Mouse (Mus musculus): ENCODE measurements at regions not wholly inside any gene's neighbourhood (a gene's known extent, or its start where the extent isn't known, plus 50 kb on each side); places are given as distances from the start of the nearest gene placed in this dataset.

- 34% methylated on average over 3 of the region's 3 CpGs for WGBS (ENCODE audit: insufficient replicate concordance)
- no peaks in the 10 kb centered on the region for H3K9me3 ChIP-seq (replicated peaks; ENCODE audit: control insufficient read depth, low read length)
- no peak overlapping the region for H3K4me3 ChIP-seq (ENCODE audit: low read depth, low read length)
- no peaks in the 10 kb centered on the region for H3K4me1 ChIP-seq (ENCODE audit: control insufficient read depth, insufficient read depth, low read length)
- no peak overlapping the region for H3K4me2 ChIP-seq
- no peak overlapping the region for H3K9ac ChIP-seq (ENCODE audit: low read depth, low read length)
- H3K27ac ChIP-seq (ENCODE audit: low read depth, low read length) = no peak overlapping the region
- no peak for ATAC-seq (replicated peaks; ENCODE audit: insufficient number of reproducible peaks, low FRiP score, low TSS enrichment)
- no peaks in the 10 kb centered on the region for H3K36me3 ChIP-seq (ENCODE audit: control insufficient read depth, insufficient read depth, low read length)
- H3K27me3 ChIP-seq (ENCODE audit: control insufficient read depth, insufficient read depth, low read length) = no peaks in the 10 kb centered on the region
Measured at GRCm38 (mm10) chr9:68122266-68122665, 282.1 kb downstream of the Vps13c start.

- Histone ChIP-seq H3K9ac (ENCODE audit: low read depth, low read length) (no peak overlapping the region), H3K27me3 (ENCODE audit: control insufficient read depth, insufficient read depth, low read length) (no peaks in the 10 kb centered on the region), H3K9me3 (replicated peaks; ENCODE audit: control insufficient read depth, low read length) (no peaks in the 10 kb centered on the region), H3K4me1 (ENCODE audit: control insufficient read depth, insufficient read depth, low read length) (no peaks in the 10 kb centered on the region), H3K4me3 (ENCODE audit: low read depth, low read length) (no peak overlapping the region), H3K4me2 (no peak overlapping the region), H3K27ac (ENCODE audit: low read depth, low read length) (no peak overlapping the region), H3K36me3 (ENCODE audit: control insufficient read depth, insufficient read depth, low read length) (no peaks in the 10 kb centered on the region)
- no peak for ATAC-seq (replicated peaks; ENCODE audit: insufficient number of reproducible peaks, low FRiP score, low TSS enrichment)
Measured at GRCm38 (mm10) chr9:68131263-68131662, 291.1 kb downstream of the Vps13c start.

GRCm38 (mm10) chr9:68135446-68136050 is 295.4 kb downstream of the Vps13c start:
- Histone ChIP-seq H3K9me3 (replicated peaks; ENCODE audit: control insufficient read depth, low read length) (no peaks in the 10 kb centered on the region), H3K27ac (ENCODE audit: low read depth, low read length) (no peak overlapping the region), H3K4me3 (ENCODE audit: low read depth, low read length) (no peak overlapping the region), H3K36me3 (ENCODE audit: control insufficient read depth, insufficient read depth, low read length) (no peaks in the 10 kb centered on the region), H3K4me1 (ENCODE audit: control insufficient read depth, insufficient read depth, low read length) (no peaks in the 10 kb centered on the region), H3K9ac (ENCODE audit: low read depth, low read length) (no peak overlapping the region), H3K4me2 (no peak overlapping the region), H3K27me3 (ENCODE audit: control insufficient read depth, insufficient read depth, low read length) (no peaks in the 10 kb centered on the region)
- WGBS (ENCODE audit: insufficient replicate concordance) = 59% methylated on average over 2 of the region's 2 CpGs
- no peak for ATAC-seq (replicated peaks; ENCODE audit: insufficient number of reproducible peaks, low FRiP score, low TSS enrichment)

GRCm38 (mm10) chr9:68162813-68163570 is 322.8 kb downstream of the Vps13c start:
- Histone ChIP-seq H3K27ac (ENCODE audit: low read depth, low read length) (no peak overlapping the region), H3K9me3 (replicated peaks; ENCODE audit: control insufficient read depth, low read length) (no peaks in the 10 kb centered on the region), H3K4me3 (ENCODE audit: low read depth, low read length) (no peak overlapping the region), H3K4me1 (ENCODE audit: control insufficient read depth, insufficient read depth, low read length) (no peaks in the 10 kb centered on the region), H3K4me2 (no peak overlapping the region), H3K9ac (ENCODE audit: low read depth, low read length) (no peak overlapping the region), H3K27me3 (ENCODE audit: control insufficient read depth, insufficient read depth, low read length) (no peaks in the 10 kb centered on the region), H3K36me3 (ENCODE audit: control insufficient read depth, insufficient read depth, low read length) (no peaks in the 10 kb centered on the region)
- ATAC-seq (replicated peaks; ENCODE audit: insufficient number of reproducible peaks, low FRiP score, low TSS enrichment) = no peak
- 73% methylated on average over 10 of the region's 10 CpGs for WGBS (ENCODE audit: insufficient replicate concordance)

GRCm38 (mm10) chr9:68166556-68166955 is 326.4 kb downstream of the Vps13c start:
- ATAC-seq (replicated peaks; ENCODE audit: insufficient number of reproducible peaks, low FRiP score, low TSS enrichment) = no peak
- 50% methylated on average over 4 of the region's 4 CpGs for WGBS (ENCODE audit: insufficient replicate concordance)
- H3K36me3 ChIP-seq (ENCODE audit: control insufficient read depth, insufficient read depth, low read length) = no peaks in the 10 kb centered on the region
- H3K9ac ChIP-seq (ENCODE audit: low read depth, low read length) = no peak overlapping the region
- H3K9me3 ChIP-seq (replicated peaks; ENCODE audit: control insufficient read depth, low read length) = no peaks in the 10 kb centered on the region
- H3K4me3 ChIP-seq (ENCODE audit: low read depth, low read length) = no peak overlapping the region
- no peak overlapping the region for H3K27ac ChIP-seq (ENCODE audit: low read depth, low read length)
- H3K4me1 ChIP-seq (ENCODE audit: control insufficient read depth, insufficient read depth, low read length) = no peaks in the 10 kb centered on the region
- H3K4me2 ChIP-seq = no peak overlapping the region
- H3K27me3 ChIP-seq (ENCODE audit: control insufficient read depth, insufficient read depth, low read length) = no peaks in the 10 kb centered on the region

- H3K4me3 ChIP-seq (ENCODE audit: low read depth, low read length) = no peak overlapping the region
- no peaks in the 10 kb centered on the region for H3K9me3 ChIP-seq (replicated peaks; ENCODE audit: control insufficient read depth, low read length)
- H3K9ac ChIP-seq (ENCODE audit: low read depth, low read length) = no peak overlapping the region
- no peak overlapping the region for H3K4me2 ChIP-seq
- no peaks in the 10 kb centered on the region; the same call in 1 of the 2 replicates for H3K4me1 ChIP-seq (ENCODE audit: control insufficient read depth, insufficient read depth, low read length)
- H3K27ac ChIP-seq (ENCODE audit: low read depth, low read length) = no peak overlapping the region
- no peak for ATAC-seq (replicated peaks; ENCODE audit: insufficient number of reproducible peaks, low FRiP score, low TSS enrichment)
- no peaks in the 10 kb centered on the region for H3K27me3 ChIP-seq (ENCODE audit: control insufficient read depth, insufficient read depth, low read length)
- no peaks in the 10 kb centered on the region for H3K36me3 ChIP-seq (ENCODE audit: control insufficient read depth, insufficient read depth, low read length)
Measured at GRCm38 (mm10) chr9:68188921-68189320, 348.7 kb downstream of the Vps13c start.

GRCm38 (mm10) chr9:68199831-68200230 is 359.6 kb downstream of the Vps13c start:
- Histone ChIP-seq H3K27me3 (ENCODE audit: control insufficient read depth, insufficient read depth, low read length) (no peaks in the 10 kb centered on the region), H3K27ac (ENCODE audit: low read depth, low read length) (no peak overlapping the region), H3K9me3 (replicated peaks; ENCODE audit: control insufficient read depth, low read length) (no peaks in the 10 kb centered on the region), H3K4me1 (ENCODE audit: control insufficient read depth, insufficient read depth, low read length) (no peaks in the 10 kb centered on the region), H3K9ac (ENCODE audit: low read depth, low read length) (no peak overlapping the region), H3K4me3 (ENCODE audit: low read depth, low read length) (no peak overlapping the region), H3K4me2 (no peak overlapping the region), H3K36me3 (ENCODE audit: control insufficient read depth, insufficient read depth, low read length) (no peaks in the 10 kb centered on the region)
- 78% methylated on average over 4 of the region's 4 CpGs for WGBS (ENCODE audit: insufficient replicate concordance)
- ATAC-seq (replicated peaks; ENCODE audit: insufficient number of reproducible peaks, low FRiP score, low TSS enrichment) = no peak

GRCm38 (mm10) chr9:68201031-68201430 is 360.8 kb downstream of the Vps13c start:
- no peak overlapping the region for H3K4me3 ChIP-seq (ENCODE audit: low read depth, low read length)
- no peaks in the 10 kb centered on the region for H3K36me3 ChIP-seq (ENCODE audit: control insufficient read depth, insufficient read depth, low read length)
- H3K27me3 ChIP-seq (ENCODE audit: control insufficient read depth, insufficient read depth, low read length) = no peaks in the 10 kb centered on the region
- no peak for ATAC-seq (replicated peaks; ENCODE audit: insufficient number of reproducible peaks, low FRiP score, low TSS enrichment)
- H3K9me3 ChIP-seq (replicated peaks; ENCODE audit: control insufficient read depth, low read length) = no peaks in the 10 kb centered on the region
- 56% methylated on average over 5 of the region's 5 CpGs for WGBS (ENCODE audit: insufficient replicate concordance)
- no peaks in the 10 kb centered on the region for H3K4me1 ChIP-seq (ENCODE audit: control insufficient read depth, insufficient read depth, low read length)
- H3K9ac ChIP-seq (ENCODE audit: low read depth, low read length) = no peak overlapping the region
- no peak overlapping the region for H3K27ac ChIP-seq (ENCODE audit: low read depth, low read length)
- H3K4me2 ChIP-seq = no peak overlapping the region

- no peaks in the 10 kb centered on the region for H3K9me3 ChIP-seq (replicated peaks; ENCODE audit: control insufficient read depth, low read length)
- no peak overlapping the region for H3K9ac ChIP-seq (ENCODE audit: low read depth, low read length)
- no peaks in the 10 kb centered on the region for H3K27me3 ChIP-seq (ENCODE audit: control insufficient read depth, insufficient read depth, low read length)
- WGBS (ENCODE audit: insufficient replicate concordance) = 86% methylated on average over 6 of the region's 6 CpGs
- H3K36me3 ChIP-seq (ENCODE audit: control insufficient read depth, insufficient read depth, low read length) = no peaks in the 10 kb centered on the region
- H3K4me2 ChIP-seq = no peak overlapping the region
- no peak for ATAC-seq (replicated peaks; ENCODE audit: insufficient number of reproducible peaks, low FRiP score, low TSS enrichment)
- peaks cover 3% of the 10 kb centered on the region for H3K4me1 ChIP-seq (ENCODE audit: control insufficient read depth, insufficient read depth, low read length)
- no peak overlapping the region for H3K27ac ChIP-seq (ENCODE audit: low read depth, low read length)
- H3K4me3 ChIP-seq (ENCODE audit: low read depth, low read length) = no peak overlapping the region
Measured at GRCm38 (mm10) chr9:68225694-68226093, 385.5 kb downstream of the Vps13c start.
